Mouse (Mus musculus) thymus, postnatal 0 days (tissue): ENCODE results near the gene Ccdc125. TPM values are rescaled to one million over a fixed set of nuclear protein-coding genes. Genes with fewer than 3 reads are reported as not detected.

Source experiments
- DNase-seq: peaks from one replicate; pipeline ENCODE4 v3.0.0-alpha.2; 2015; ENCODE audit warnings: low spot score
- polyA plus RNA-seq: library from polyadenylated mRNA; unstranded; fragments of >200 nt; fragmentation: Nextera tagmentation; extraction: Ambion mirVana; gene quantifications from 2 replicates; pipeline ENCODE4 v1.2.1, GENCODE M21; 2015

The Ccdc125 gene
- polyA plus RNA-seq, result 6.8 and 11.3 TPM in 2 replicates

GRCm38 (mm10) chr13:100669291-100670022 lies at the start of gene Ccdc125:
TSS of gene Ccdc125 (plus strand) at chr13:100669717.
- peak; percentile 50 for DNase-seq

- no peak for DNase-seq
Measured at GRCm38 (mm10) chr13:100622241-100622640, 47.3 kb upstream of the Ccdc125 start.

- no peak for DNase-seq
Measured at GRCm38 (mm10) chr13:100634106-100634691, 35.3 kb upstream of the Ccdc125 start.

- no peak for DNase-seq
Measured at GRCm38 (mm10) chr13:100642471-100643209, 26.9 kb upstream of the Ccdc125 start.

GRCm38 (mm10) chr13:100648223-100648622 lies 21.3 kb upstream of the Ccdc125 start:
- DNase-seq, result no peak

GRCm38 (mm10) chr13:100650550-100651438 lies 18.7 kb upstream of the Ccdc125 start, which contains the start of the genes Ak6 and Rad17:
TSS of gene Ak6 (plus strand) at chr13:100650979.
TSS of gene Rad17 (minus strand) at chr13:100651051.
- peak; percentile 95 for DNase-seq

GRCm38 (mm10) chr13:100651439-100652186 lies 17.9 kb upstream of the Ccdc125 start, which contains the start of gene Taf9:
TSS of gene Taf9 (plus strand) at chr13:100651579.
- no peak for DNase-seq

GRCm38 (mm10) chr13:100658091-100658490 lies 11.4 kb upstream of the Ccdc125 start:
- DNase-seq, result no peak

GRCm38 (mm10) chr13:100659864-100660456 lies 9.6 kb upstream of the Ccdc125 start:
- DNase-seq, result peak; percentile 64

GRCm38 (mm10) chr13:100670181-100670741 lies 744 bp downstream of the Ccdc125 start:
- peak; percentile 45 for DNase-seq

GRCm38 (mm10) chr13:100675936-100676635 lies 6.6 kb downstream of the Ccdc125 start:
- DNase-seq, result no peak

- no peak for DNase-seq
Measured at GRCm38 (mm10) chr13:100681615-100682014, 12.1 kb downstream of the Ccdc125 start.

GRCm38 (mm10) chr13:100682837-100683236 lies 13.3 kb downstream of the Ccdc125 start:
- DNase-seq, result no peak

GRCm38 (mm10) chr13:100684355-100684754 lies 14.8 kb downstream of the Ccdc125 start:
- DNase-seq, result peak; percentile 20

- DNase-seq, result no peak
Measured at GRCm38 (mm10) chr13:100687513-100687912, 18.0 kb downstream of the Ccdc125 start.

GRCm38 (mm10) chr13:100697541-100697940 lies 28.0 kb downstream of the Ccdc125 start:
- no peak for DNase-seq

GRCm38 (mm10) chr13:100698866-100699265 lies 29.3 kb downstream of the Ccdc125 start:
- DNase-seq, result no peak

- no peak for DNase-seq
Measured at GRCm38 (mm10) chr13:100703468-100703867, 34.0 kb downstream of the Ccdc125 start.

- DNase-seq, result no peak
Measured at GRCm38 (mm10) chr13:100706206-100706605, 36.7 kb downstream of the Ccdc125 start.
